Mouse (Mus musculus): ENCODE measurements around the gene Oas1h. TPM values are rescaled to one million over a fixed set of nuclear protein-coding genes. Genes with fewer than 3 reads are reported as not detected.
"Not testable (repeated sequence)": the region's sequence is repeated elsewhere in the genome, so short reads cannot be mapped to it uniquely, and the experiment has no call there.

Oas1h gene
- polyA plus RNA-seq, 1 experiment from 2014 or later: not detected

GRCm38 (mm10) chr5:120902056-120902455 is 40.8 kb downstream of the Oas1h start:
- Histone ChIP-seq H3K4me2 (no peak overlapping the region), H3K27ac (no peak overlapping the region), H3K9ac (no peak overlapping the region), H3K36me3 (no peaks in the 10 kb centered on the region), H3K4me3 (no peak overlapping the region), H3K4me1 (replicated peaks) (no peaks in the 10 kb centered on the region), H3K27me3 (no peaks in the 10 kb centered on the region), H3K9me3 (replicated peaks) (no peaks in the 10 kb centered on the region)
- no peak for ATAC-seq (replicated peaks; ENCODE audit: insufficient number of reproducible peaks, insufficient read depth, low FRiP score, low read depth)
- 91% methylated on average over 5 of the region's 5 CpGs for WGBS

GRCm38 (mm10) chr5:120906791-120907733 is 45.8 kb downstream of the Oas1h start, which contains the start of gene Oas1a:
TSS of gene Oas1a (minus strand) at chr5:120907521.
- not testable (repeated sequence) for H3K27me3 ChIP-seq; H3K4me2 ChIP-seq; H3K36me3 ChIP-seq; H3K9me3 ChIP-seq (replicated peaks); ATAC-seq (replicated peaks; ENCODE audit: insufficient number of reproducible peaks, insufficient read depth, low FRiP score, low read depth); H3K4me1 ChIP-seq (replicated peaks); H3K4me3 ChIP-seq; H3K9ac ChIP-seq; H3K27ac ChIP-seq
- WGBS: 29% methylated on average over 9 of the region's 12 CpGs

GRCm38 (mm10) chr5:120908196-120908920 is 47.1 kb downstream of the Oas1h start:
- Histone ChIP-seq H3K9ac (no peak overlapping the region), H3K27ac (no peak overlapping the region), H3K9me3 (replicated peaks) (no peaks in the 10 kb centered on the region), H3K36me3 (no peaks in the 10 kb centered on the region), H3K27me3 (no peaks in the 10 kb centered on the region), H3K4me1 (replicated peaks) (no peaks in the 10 kb centered on the region), H3K4me3 (no peak overlapping the region), H3K4me2 (no peak overlapping the region)
- WGBS: 43% methylated on average over 7 of the region's 7 CpGs
- no peak for ATAC-seq (replicated peaks; ENCODE audit: insufficient number of reproducible peaks, insufficient read depth, low FRiP score, low read depth)

GRCm38 (mm10) chr5:120914204-120914603 is 53.0 kb downstream of the Oas1h start, which contains the start of gene Oas1d:
TSS of gene Oas1d (plus strand) at chr5:120914536.
- H3K27ac ChIP-seq; H3K9me3 ChIP-seq (replicated peaks); H3K36me3 ChIP-seq; H3K4me1 ChIP-seq (replicated peaks); H3K4me2 ChIP-seq; H3K4me3 ChIP-seq; H3K27me3 ChIP-seq; H3K9ac ChIP-seq; ATAC-seq (replicated peaks; ENCODE audit: insufficient number of reproducible peaks, insufficient read depth, low FRiP score, low read depth): not testable (repeated sequence)
- WGBS: 52% methylated on average over 8 of the region's 8 CpGs

GRCm38 (mm10) chr5:120919156-120919935 is 58.1 kb downstream of the Oas1h start:
- 54% methylated on average over 2 of the region's 2 CpGs for WGBS
- not testable (repeated sequence) for H3K36me3 ChIP-seq; ATAC-seq (replicated peaks; ENCODE audit: insufficient number of reproducible peaks, insufficient read depth, low FRiP score, low read depth); H3K27me3 ChIP-seq; H3K4me1 ChIP-seq (replicated peaks); H3K4me3 ChIP-seq; H3K27ac ChIP-seq; H3K4me2 ChIP-seq; H3K9me3 ChIP-seq (replicated peaks); H3K9ac ChIP-seq

- H3K4me1 ChIP-seq (replicated peaks): no peaks in the 10 kb centered on the region
- WGBS: 71% methylated on average over 3 of the region's 3 CpGs
- H3K27ac ChIP-seq: no peak overlapping the region
- no peaks in the 10 kb centered on the region for H3K36me3 ChIP-seq
- no peak for ATAC-seq (replicated peaks; ENCODE audit: insufficient number of reproducible peaks, insufficient read depth, low FRiP score, low read depth)
- no peak overlapping the region for H3K9ac ChIP-seq
- no peaks in the 10 kb centered on the region for H3K9me3 ChIP-seq (replicated peaks)
- H3K27me3 ChIP-seq: no peaks in the 10 kb centered on the region
- no peak overlapping the region for H3K4me2 ChIP-seq
- no peak overlapping the region for H3K4me3 ChIP-seq
These were observed 59.1 kb downstream of the Oas1h start for GRCm38 (mm10) chr5:120920296-120920695.

Small RNA genes within 50 kb of the gene (microRNA-seq; reads per million reads assigned to microRNA genes)
- gene Gm22907: not detected

Other genes starting within 250 kb of the Oas1h start
- gene Rita1, start 248.8 kb upstream of the Oas1h start, polyA plus RNA-seq (2015; fragmentation: Nextera tagmentation; extraction: Ambion mirVana): 11.0 and 12.7 TPM in 2 replicates
- 23.4 and 32.9 TPM in 2 replicates for gene Ddx54, start 248.7 kb upstream of the Oas1h start, polyA plus RNA-seq (2015; fragmentation: Nextera tagmentation; extraction: Ambion mirVana)
- gene Cfap73, start 227.2 kb upstream of the Oas1h start, polyA plus RNA-seq (2015; fragmentation: Nextera tagmentation; extraction: Ambion mirVana): 0.15 TPM in 1 of 2 replicates, not detected in the other
- gene Rasal1, start 212.6 kb upstream of the Oas1h start, polyA plus RNA-seq (2015; fragmentation: Nextera tagmentation; extraction: Ambion mirVana): 0.25 and 0.55 TPM in 2 replicates
- gene Dtx1, start 149.5 kb upstream of the Oas1h start, polyA plus RNA-seq (2015; fragmentation: Nextera tagmentation; extraction: Ambion mirVana): 1.9 and 12.3 TPM in 2 replicates
- gene Oas2, start 111.6 kb upstream of the Oas1h start, polyA plus RNA-seq (2015; fragmentation: Nextera tagmentation; extraction: Ambion mirVana): 0.30 and 0.68 TPM in 2 replicates
- 0.34 and 0.76 TPM in 2 replicates for gene Oas3, start 83.8 kb upstream of the Oas1h start, polyA plus RNA-seq (2015; fragmentation: Nextera tagmentation; extraction: Ambion mirVana)
- 0.09 TPM in 1 of 2 replicates, not detected in the other for gene Oas1e, start 65.9 kb upstream of the Oas1h start, polyA plus RNA-seq (2015; fragmentation: Nextera tagmentation; extraction: Ambion mirVana)
- gene Oas1c, start 48.9 kb upstream of the Oas1h start, polyA plus RNA-seq (2015; fragmentation: Nextera tagmentation; extraction: Ambion mirVana): 0.73 and 0.84 TPM in 2 replicates
- not detected in 2 replicates for gene Oas1f, start 14.1 kb upstream of the Oas1h start, polyA plus RNA-seq (2015; fragmentation: Nextera tagmentation; extraction: Ambion mirVana)
- 0.69 and 0.90 TPM in 2 replicates for gene Oas1g, start 26.2 kb downstream of the Oas1h start, polyA plus RNA-seq (2015; fragmentation: Nextera tagmentation; extraction: Ambion mirVana)
- gene Oas1a, start 46.1 kb downstream of the Oas1h start, polyA plus RNA-seq (2015; fragmentation: Nextera tagmentation; extraction: Ambion mirVana): 1.4 and 2.8 TPM in 2 replicates
- gene Oas1d, start 53.1 kb downstream of the Oas1h start, polyA plus RNA-seq (2015; fragmentation: Nextera tagmentation; extraction: Ambion mirVana): not detected in 2 replicates
- 0.29 TPM in 1 of 2 replicates, not detected in the other for gene Rph3a, start 148.7 kb downstream of the Oas1h start, polyA plus RNA-seq (2015; fragmentation: Nextera tagmentation; extraction: Ambion mirVana)